Mouse (Mus musculus): Measurements from ENCODE around the gene 1700018G05Rik. TPM values are rescaled to one million over a fixed set of nuclear protein-coding genes. Genes with fewer than 3 reads are reported as not detected.
"Not testable (repeated sequence)": the region's sequence is repeated elsewhere in the genome, so short reads cannot be mapped to it uniquely, and the experiment has no call there.

Gene 1700018G05Rik
- not detected in 2 replicates for polyA plus RNA-seq (2015; fragmentation: Nextera tagmentation; extraction: Ambion mirVana)

- not testable (repeated sequence) for ATAC-seq (ENCODE audit: low read depth); H3K4me3 ChIP-seq (ENCODE audit: low read length); H3K9me3 ChIP-seq (ENCODE audit: control insufficient read depth, low read length); H3K27me3 ChIP-seq (ENCODE audit: control insufficient read depth, insufficient read depth, low read depth, low read length); H3K9ac ChIP-seq (ENCODE audit: low read length); H3K4me2 ChIP-seq (ENCODE audit: low read depth, low read length); H3K4me1 ChIP-seq (replicated peaks; ENCODE audit: control insufficient read depth, insufficient read depth, low read length); H3K27ac ChIP-seq (ENCODE audit: low read length); H3K36me3 ChIP-seq (ENCODE audit: control insufficient read depth, insufficient read depth, low read length)
- 91% methylated on average over 6 of the region's 6 CpGs for WGBS
These were observed at the start of gene 1700018G05Rik for GRCm38 (mm10) chrX:102928072-102928471. Gene 1700018G05Rik (plus strand): TSS chrX:102928372.

- not testable (repeated sequence) for H3K4me3 ChIP-seq (ENCODE audit: low read length); H3K27me3 ChIP-seq (ENCODE audit: control insufficient read depth, insufficient read depth, low read depth, low read length); H3K36me3 ChIP-seq (ENCODE audit: control insufficient read depth, insufficient read depth, low read length); H3K9me3 ChIP-seq (ENCODE audit: control insufficient read depth, low read length); ATAC-seq (ENCODE audit: low read depth); H3K9ac ChIP-seq (ENCODE audit: low read length); H3K4me2 ChIP-seq (ENCODE audit: low read depth, low read length); H3K4me1 ChIP-seq (replicated peaks; ENCODE audit: control insufficient read depth, insufficient read depth, low read length); H3K27ac ChIP-seq (ENCODE audit: low read length)
- WGBS: 89% methylated on average over 5 of the region's 9 CpGs
These were observed 19.6 kb upstream of the 1700018G05Rik start, which contains the start of the genes Dmrtc1a and 1700011M02Rik for GRCm38 (mm10) chrX:102908587-102908986. Gene Dmrtc1a (minus strand): TSS chrX:102908687. Gene 1700011M02Rik (plus strand): TSS chrX:102908905.

DNA sequence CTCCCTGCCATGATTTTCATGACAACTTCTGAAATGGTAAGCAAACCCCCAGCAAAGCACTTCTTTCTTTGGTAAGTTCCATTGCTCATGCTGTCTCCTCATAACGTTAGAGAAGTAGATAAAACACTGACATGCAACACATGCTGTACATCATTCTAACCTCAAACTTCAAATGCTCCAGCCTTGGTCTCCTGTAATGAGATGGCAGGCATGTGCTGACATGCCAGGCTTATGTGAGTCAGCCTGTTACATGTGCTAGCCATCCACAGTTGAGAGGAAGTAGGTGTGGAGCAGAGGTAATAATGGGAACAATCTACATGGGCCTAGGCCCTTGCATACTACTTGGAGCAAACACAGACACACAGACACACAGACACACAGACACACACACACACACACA lies 13.3 kb upstream of the 1700018G05Rik start:
- H3K4me1 ChIP-seq (replicated peaks; ENCODE audit: control insufficient read depth, insufficient read depth, low read length); H3K9ac ChIP-seq (ENCODE audit: low read length); H3K27ac ChIP-seq (ENCODE audit: low read length); H3K27me3 ChIP-seq (ENCODE audit: control insufficient read depth, insufficient read depth, low read depth, low read length); H3K4me2 ChIP-seq (ENCODE audit: low read depth, low read length); H3K9me3 ChIP-seq (ENCODE audit: control insufficient read depth, low read length); H3K36me3 ChIP-seq (ENCODE audit: control insufficient read depth, insufficient read depth, low read length); ATAC-seq (ENCODE audit: low read depth); H3K4me3 ChIP-seq (ENCODE audit: low read length): not testable (repeated sequence)
- WGBS: 56% methylated on average over 1 of the region's 1 CpGs

- WGBS: 20% methylated on average over 4 of the region's 4 CpGs
- H3K4me1 ChIP-seq (replicated peaks; ENCODE audit: control insufficient read depth, insufficient read depth, low read length); H3K4me3 ChIP-seq (ENCODE audit: low read length); H3K27ac ChIP-seq (ENCODE audit: low read length); H3K9ac ChIP-seq (ENCODE audit: low read length); H3K9me3 ChIP-seq (ENCODE audit: control insufficient read depth, low read length); H3K27me3 ChIP-seq (ENCODE audit: control insufficient read depth, insufficient read depth, low read depth, low read length); ATAC-seq (ENCODE audit: low read depth); H3K36me3 ChIP-seq (ENCODE audit: control insufficient read depth, insufficient read depth, low read length); H3K4me2 ChIP-seq (ENCODE audit: low read depth, low read length): not testable (repeated sequence)
These were observed 1.5 kb upstream of the 1700018G05Rik start for GRCm38 (mm10) chrX:102926707-102927106.

DNA sequence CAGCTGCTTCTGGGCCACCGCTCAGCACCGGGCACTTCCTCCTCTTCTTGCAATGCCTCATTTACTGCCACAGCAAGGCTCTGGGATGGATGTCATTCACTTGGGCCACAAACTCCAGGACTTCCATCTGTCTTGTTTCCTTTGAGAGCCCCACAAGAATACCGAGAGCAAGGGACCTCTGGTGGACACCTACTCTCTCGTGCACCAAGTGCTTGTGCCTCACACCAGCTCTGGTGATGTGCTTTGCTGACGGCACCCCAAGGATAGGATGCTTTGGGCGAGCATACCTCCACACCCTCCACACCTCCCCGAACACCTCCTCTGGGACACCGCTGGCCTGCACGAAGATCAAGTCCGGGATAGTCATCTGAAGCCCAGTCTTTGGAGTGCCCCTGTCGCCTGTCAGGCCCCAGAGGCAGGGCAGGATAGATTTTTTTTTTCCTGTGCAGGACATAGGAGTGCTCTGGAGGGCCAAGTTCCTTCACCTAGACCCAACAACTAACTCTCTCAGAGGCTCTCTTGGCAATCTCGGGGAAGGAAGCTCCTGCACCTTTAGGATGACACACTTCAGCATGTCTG lies 4.9 kb downstream of the 1700018G05Rik start:
- no peak for ATAC-seq (ENCODE audit: low read depth)
- H3K27ac ChIP-seq (ENCODE audit: low read length): no peak overlapping the region
- peak overlapping the region; percentile 64 for H3K4me2 ChIP-seq (ENCODE audit: low read depth, low read length)
- H3K36me3 ChIP-seq (ENCODE audit: control insufficient read depth, insufficient read depth, low read length): no peaks in the 10 kb centered on the region
- H3K9me3 ChIP-seq (ENCODE audit: control insufficient read depth, low read length): no peaks in the 10 kb centered on the region
- 40% methylated on average over 12 of the region's 12 CpGs for WGBS
- peak overlapping the region; percentile 53 for H3K4me3 ChIP-seq (ENCODE audit: low read length)
- peak overlapping the region; percentile 58; the same call in 1 of the 2 replicates for H3K9ac ChIP-seq (ENCODE audit: low read length)
- H3K27me3 ChIP-seq (ENCODE audit: control insufficient read depth, insufficient read depth, low read depth, low read length): no peaks in the 10 kb centered on the region; the same call in 1 of the 2 replicates
- H3K4me1 ChIP-seq (replicated peaks; ENCODE audit: control insufficient read depth, insufficient read depth, low read length): no peaks in the 10 kb centered on the region

- ATAC-seq (ENCODE audit: low read depth): peak; percentile 66
- Histone ChIP-seq H3K36me3 (ENCODE audit: control insufficient read depth, insufficient read depth, low read length) (no peaks in the 10 kb centered on the region), H3K4me2 (ENCODE audit: low read depth, low read length) (peak overlapping the region; percentile 64), H3K9ac (ENCODE audit: low read length) (peak overlapping the region; percentile 58), H3K27me3 (ENCODE audit: control insufficient read depth, insufficient read depth, low read depth, low read length) (no peaks in the 10 kb centered on the region; the same call in 1 of the 2 replicates), H3K27ac (ENCODE audit: low read length) (no peak overlapping the region), H3K4me3 (ENCODE audit: low read length) (peak overlapping the region; percentile 53), H3K4me1 (replicated peaks; ENCODE audit: control insufficient read depth, insufficient read depth, low read length) (no peaks in the 10 kb centered on the region), H3K9me3 (ENCODE audit: control insufficient read depth, low read length) (no peaks in the 10 kb centered on the region)
- WGBS: 22% methylated on average over 58 of the region's 68 CpGs
These were observed 5.6 kb downstream of the 1700018G05Rik start for GRCm38 (mm10) chrX:102933571-102934394.

- Histone ChIP-seq H3K9ac (ENCODE audit: low read length) (no peak overlapping the region), H3K4me1 (replicated peaks; ENCODE audit: control insufficient read depth, insufficient read depth, low read length) (no peaks in the 10 kb centered on the region), H3K27ac (ENCODE audit: low read length) (no peak overlapping the region), H3K36me3 (ENCODE audit: control insufficient read depth, insufficient read depth, low read length) (no peaks in the 10 kb centered on the region), H3K4me3 (ENCODE audit: low read length) (no peak overlapping the region), H3K4me2 (ENCODE audit: low read depth, low read length) (peak overlapping the region; percentile 64; the same call in 1 of the 2 replicates), H3K27me3 (ENCODE audit: control insufficient read depth, insufficient read depth, low read depth, low read length) (no peaks in the 10 kb centered on the region; the same call in 1 of the 2 replicates), H3K9me3 (ENCODE audit: control insufficient read depth, low read length) (no peaks in the 10 kb centered on the region)
- WGBS: 54% methylated on average over 7 of the region's 8 CpGs
- no peak for ATAC-seq (ENCODE audit: low read depth)
These were observed 6.2 kb downstream of the 1700018G05Rik start for GRCm38 (mm10) chrX:102934395-102934764.

GRCm38 (mm10) chrX:102936743-102937142 lies 8.6 kb downstream of the 1700018G05Rik start:
- no peak overlapping the region for H3K4me2 ChIP-seq (ENCODE audit: low read depth, low read length)
- no peaks in the 10 kb centered on the region for H3K4me1 ChIP-seq (replicated peaks; ENCODE audit: control insufficient read depth, insufficient read depth, low read length)
- no peak overlapping the region for H3K27ac ChIP-seq (ENCODE audit: low read length)
- H3K27me3 ChIP-seq (ENCODE audit: control insufficient read depth, insufficient read depth, low read depth, low read length): no peaks in the 10 kb centered on the region; the same call in 1 of the 2 replicates
- H3K9me3 ChIP-seq (ENCODE audit: control insufficient read depth, low read length): no peaks in the 10 kb centered on the region
- no peaks in the 10 kb centered on the region for H3K36me3 ChIP-seq (ENCODE audit: control insufficient read depth, insufficient read depth, low read length)
- no peak overlapping the region for H3K9ac ChIP-seq (ENCODE audit: low read length)
- 52% methylated on average over 5 of the region's 5 CpGs for WGBS
- ATAC-seq (ENCODE audit: low read depth): no peak
- no peak overlapping the region for H3K4me3 ChIP-seq (ENCODE audit: low read length)

DNA sequence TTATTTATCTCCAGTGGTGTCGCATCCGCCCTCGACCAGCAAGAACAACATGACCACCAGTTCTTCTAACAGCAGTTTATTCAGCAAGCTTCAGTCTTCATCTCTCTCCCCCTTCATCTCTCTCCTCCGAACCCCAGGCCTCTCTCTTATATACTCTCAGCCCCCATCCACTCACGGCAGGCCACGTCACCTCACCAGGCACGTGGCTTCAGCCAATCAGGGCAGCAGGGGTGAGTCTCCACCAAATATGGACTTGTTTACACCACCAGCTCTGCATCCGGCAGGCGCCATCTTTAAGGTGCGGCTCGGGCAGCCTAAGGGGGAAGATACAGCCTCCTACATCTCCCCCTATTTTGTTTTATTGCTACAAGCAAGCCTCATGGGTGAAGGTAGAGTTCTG lies 22.0 kb downstream of the 1700018G05Rik start:
- H3K36me3 ChIP-seq (ENCODE audit: control insufficient read depth, insufficient read depth, low read length); H3K9ac ChIP-seq (ENCODE audit: low read length); H3K4me2 ChIP-seq (ENCODE audit: low read depth, low read length); H3K4me1 ChIP-seq (replicated peaks; ENCODE audit: control insufficient read depth, insufficient read depth, low read length); ATAC-seq (ENCODE audit: low read depth); H3K4me3 ChIP-seq (ENCODE audit: low read length); H3K27me3 ChIP-seq (ENCODE audit: control insufficient read depth, insufficient read depth, low read depth, low read length); H3K27ac ChIP-seq (ENCODE audit: low read length); H3K9me3 ChIP-seq (ENCODE audit: control insufficient read depth, low read length): not testable (repeated sequence)
- 85% methylated on average over 11 of the region's 11 CpGs for WGBS

All from lung, embryonic 16.5 days (tissue).